ENCODE assay signal across 8 mouse cellular contexts in genomic region chr3:40745661-40746547, GRCm38 (mm10). TPM values are rescaled to one million over a fixed set of nuclear protein-coding genes. Genes with fewer than 3 reads are reported as not detected.
DNase-seq lines count a peak whose midpoint lies in the region; ATAC-seq and TF ChIP-seq lines count a peak whose summit lies in the region.

No protein-coding gene starts in this region.

- H3K9ac ChIP-seq in heart, embryonic 12.5 days = peak overlapping the region; percentile 95
- H3K9ac ChIP-seq in limb, embryonic 15.5 days = peak overlapping the region; percentile 58

- H3K9me3 ChIP-seq in heart, embryonic 12.5 days (replicated peaks) = no peaks in the 10 kb centered on the region
- H3K9me3 ChIP-seq in limb, embryonic 15.5 days = no peaks in the 10 kb centered on the region

- H3K36me3 ChIP-seq in C2C12 (ENCODE audit: control insufficient read depth, insufficient read depth) = peaks cover under 1% of the 10 kb centered on the region
- no peaks in the 10 kb centered on the region for H3K36me3 ChIP-seq in heart, embryonic 12.5 days
- H3K36me3 ChIP-seq in limb, embryonic 15.5 days = no peaks in the 10 kb centered on the region

- no peaks in the 10 kb centered on the region for H3K27me3 ChIP-seq in C2C12 (ENCODE audit: control insufficient read depth, insufficient read depth, insufficient read length)
- H3K27me3 ChIP-seq in heart, embryonic 12.5 days (replicated peaks) = no peaks in the 10 kb centered on the region
- peaks cover 5% of the 10 kb centered on the region for H3K27me3 ChIP-seq in limb, embryonic 15.5 days

- H3K27ac ChIP-seq in heart, embryonic 12.5 days (ENCODE audit: poor library complexity, severe bottlenecking) = peak overlapping the region; percentile 87
- peak overlapping the region; percentile 33; the same call in 1 of the 2 replicates for H3K27ac ChIP-seq in limb, embryonic 15.5 days

- H3ac ChIP-seq in C2C12 (ENCODE audit: control insufficient read depth, insufficient read length, low read depth) = peak overlapping the region; percentile 57

- peaks cover 25% of the 10 kb centered on the region for H3K79me3 ChIP-seq in C2C12 (ENCODE audit: low read depth)

- ATAC-seq in heart, embryonic 12.5 days (ENCODE audit: insufficient number of reproducible peaks, low FRiP score) = peak; percentile 35
- peak; percentile 45; the same call in 1 of the 2 replicates for ATAC-seq in limb, embryonic 15.5 days (ENCODE audit: insufficient number of reproducible peaks, low FRiP score, low TSS enrichment, low read depth)

- H3K4me1 ChIP-seq in heart, embryonic 12.5 days (replicated peaks) = peaks cover 11% of the 10 kb centered on the region; the same call in 1 of the 2 replicates
- H3K4me1 ChIP-seq in limb, embryonic 15.5 days = peaks cover 17% of the 10 kb centered on the region

- DNase-seq in adrenal gland, adult (ENCODE audit: inconsistent age in 2 of 2, low spot score in 1 of 2) = peak; percentile 15 to 76
- no peak for DNase-seq in adrenal gland, postnatal 25 days
- peak; percentile 17 for DNase-seq in c-Kit-positive CD71-negative TER-119-negative erythroid progenitor cells, embryonic 14.5 days (ENCODE audit: low read depth)
- peak; percentile 78 for DNase-seq in naive thymus-derived CD4-positive, alpha-beta T cell, adult 2 months (ENCODE audit: low read depth)
- DNase-seq in right cerebral cortex, postnatal 4 days = no peak

- H3K79me2 ChIP-seq in C2C12 (ENCODE audit: control insufficient read depth, insufficient read depth) = peaks cover 55% of the 10 kb centered on the region

- peak overlapping the region; percentile 80 for H3K4me2 ChIP-seq in heart, embryonic 12.5 days
- H3K4me2 ChIP-seq in limb, embryonic 15.5 days = peak overlapping the region; percentile 99

- WGBS in heart, embryonic 12.5 days = 5% methylated on average over 35 of the region's 37 CpGs
- 6% methylated on average over 37 of the region's 37 CpGs for WGBS in limb, embryonic 15.5 days

- peak overlapping the region; percentile 84 for H3K4me3 ChIP-seq in C2C12 (ENCODE audit: insufficient read depth, poor library complexity, severe bottlenecking)
- H3K4me3 ChIP-seq in heart, embryonic 12.5 days = peak overlapping the region; percentile 98
- H3K4me3 ChIP-seq in limb, embryonic 15.5 days = peak overlapping the region; percentile 72

- TF ChIP-seq CTCF in C2C12 (IDR thresholded peaks at IDR 0.05; ENCODE audit: control insufficient read depth, insufficient read depth, insufficient read length) = no peak

TF ChIP-seq in C2C12, 6 proteins besides CTCF, POLR2A, EP300 and RAD21:
- TF ChIP-seq MYOD1 (IDR thresholded peaks at IDR 0.05; ENCODE audit: control insufficient read depth, insufficient read length, low read depth) = peak; percentile 67
- no peak for TF ChIP-seq MAX (IDR thresholded peaks at IDR 0.05)

RNA-seq across cellular contexts. Expression of gene Hspa4l, which starts 1.6 kb away (rescaled TPM):
- 64.3 and 64.8 TPM in 2 replicates for total RNA-seq in adrenal gland, postnatal 25 days (2021)
- polyA plus RNA-seq in C2C12 (2012; fragmentation: generic; extraction: Trizol) = 15.7 TPM
- 36.9 and 38.7 TPM in 2 replicates for polyA plus RNA-seq in heart, embryonic 12.5 days (2016; fragmentation: Nextera tagmentation; extraction: Ambion mirVana)
- polyA plus RNA-seq in limb, embryonic 15.5 days (2015; fragmentation: Nextera tagmentation; extraction: Ambion mirVana) = 5.3 and 7.0 TPM in 2 replicates

RNA-seq across cellular contexts. Expression of gene Slc25a31, which starts 37.2 kb away (rescaled TPM):
- total RNA-seq in adrenal gland, postnatal 25 days (2021) = 0.15 TPM in 1 of 2 replicates, not detected in the other
- polyA plus RNA-seq in C2C12 (2012; fragmentation: generic; extraction: Trizol) = not detected
- polyA plus RNA-seq in heart, embryonic 12.5 days (2016; fragmentation: Nextera tagmentation; extraction: Ambion mirVana) = 0.51 and 0.74 TPM in 2 replicates
- polyA plus RNA-seq in limb, embryonic 15.5 days (2015; fragmentation: Nextera tagmentation; extraction: Ambion mirVana) = 0.36 and 0.52 TPM in 2 replicates

RNA-seq across cellular contexts. Expression of gene Plk4, which starts 53.9 kb away (rescaled TPM):
- total RNA-seq in adrenal gland, postnatal 25 days (2021) = 5.5 and 6.1 TPM in 2 replicates
- 15.7 TPM for polyA plus RNA-seq in C2C12 (2012; fragmentation: generic; extraction: Trizol)
- polyA plus RNA-seq in heart, embryonic 12.5 days (2016; fragmentation: Nextera tagmentation; extraction: Ambion mirVana) = 47.4 and 47.9 TPM in 2 replicates
- polyA plus RNA-seq in limb, embryonic 15.5 days (2015; fragmentation: Nextera tagmentation; extraction: Ambion mirVana) = 45.4 and 47.4 TPM in 2 replicates

Comparison
In these comparisons a context has a peak if more than half of its experiments do, and no peak if none do; other contexts are left out.
1. DNase-seq: peak in adrenal gland, adult (2 of 2), c-Kit-positive CD71-negative TER-119-negative erythroid progenitor cells, embryonic 14.5 days (single experiment) and naive thymus-derived CD4-positive, alpha-beta T cell, adult 2 months (single experiment); none in adrenal gland, postnatal 25 days (single experiment) and right cerebral cortex, postnatal 4 days (single experiment).
2. Peak in every context shown above with its lines, with median percentiles within 50 percentile points of each other: H3K4me3 ChIP-seq.